Mouse (Mus musculus) MEL (cell line): ENCODE data around the gene Shoc2. TPM values are rescaled to one million over a fixed set of nuclear protein-coding genes. Genes with fewer than 3 reads are reported as not detected.
"Not testable (repeated sequence)": the region's sequence is repeated elsewhere in the genome, so short reads cannot be mapped to it uniquely, and the experiment has no call there.

ENCODE experiments used
- DNase-seq: peaks from one replicate; pipeline ENCODE4 v3.0.0; 2011; ENCODE audit warnings: low read depth, low spot score
- H3K27ac ChIP-seq: 2 replicates; pipeline ENCODE4 v1.5.1; 2012; ENCODE audit warnings: low read depth, mild to moderate bottlenecking, control low read depth, low read length, moderate library complexity; ENCODE audit not compliant: control insufficient read depth
- H3K27me3 ChIP-seq, 2 experiments: fragments of 150-350 bp in 1 of 2; sonication (generic) in 1 of 2; 2 replicates each; pipeline ENCODE4 v1.6.1; 2012; ENCODE audit warnings: low read length in 2 of 2, mild to moderate bottlenecking in 2 of 2, improper control_type of control experiment in 1 of 2, moderate library complexity in 1 of 2; ENCODE audit not compliant: insufficient read depth in 2 of 2, control insufficient read depth in 1 of 2
- H3K36me3 ChIP-seq, 2 experiments: 2 replicates each; pipeline ENCODE4 v1.6.1; 2012 to 2014; ENCODE audit warnings: low read length in 2 of 2, improper control_type of control experiment in 1 of 2, inconsistent platforms in 1 of 2, mild to moderate bottlenecking in 1 of 2; ENCODE audit not compliant: insufficient read depth in 2 of 2, control insufficient read depth in 1 of 2
- H3K4me1 ChIP-seq, 2 experiments: fragments of 150-350 bp in 1 of 2; sonication (generic) in 1 of 2; 2 replicates each; pipeline ENCODE4 v1.6.1; 2012; ENCODE audit warnings: low read length in 2 of 2, improper control_type of control experiment in 1 of 2, mild to moderate bottlenecking in 1 of 2; ENCODE audit not compliant: insufficient read depth in 2 of 2, control insufficient read depth in 1 of 2
- H3K4me3 ChIP-seq, 2 experiments: fragments of 150-350 bp in 1 of 2; sonication (generic) in 1 of 2; 2 replicates each; pipeline ENCODE4 v1.5.1; 2012; ENCODE audit warnings: low read depth in 2 of 2, low read length in 2 of 2, mild to moderate bottlenecking in 2 of 2, moderate library complexity in 2 of 2, control low read depth in 1 of 2, improper control_type of control experiment in 1 of 2; ENCODE audit not compliant: control insufficient read depth in 1 of 2, insufficient read depth in 1 of 2
- H3K79me2 ChIP-seq: 2 replicates; pipeline ENCODE4 v1.6.1; 2012; ENCODE audit warnings: mild to moderate bottlenecking, low read length, moderate library complexity; ENCODE audit not compliant: control insufficient read depth, poor library complexity, insufficient read depth
- H3K9ac ChIP-seq: 2 replicates; pipeline ENCODE4 v1.6.1; 2012; ENCODE audit warnings: low read depth, mild to moderate bottlenecking, control low read depth, low read length, moderate library complexity; ENCODE audit not compliant: control insufficient read depth, poor library complexity, severe bottlenecking
- H3K9me3 ChIP-seq: fragments of 150-350 bp; sonication (generic); replicated peaks from 2 replicates; pipeline ENCODE4 v1.6.1; 2012; ENCODE audit warnings: mild to moderate bottlenecking, low read length, improper control_type of control experiment, moderate library complexity; ENCODE audit not compliant: insufficient read depth
- BHLHE40 ChIP-seq: IDR thresholded peaks from 2 replicates; pipeline ENCODE4 v1.6.1; 2012; ENCODE audit warnings: low read depth, mild to moderate bottlenecking, inconsistent platforms, low read length, improper control_type of control experiment, borderline replicate concordance
- CHD1 ChIP-seq: IDR thresholded peaks from 2 replicates; pipeline ENCODE4 v1.6.1; 2012; ENCODE audit warnings: low read depth, mild to moderate bottlenecking, inconsistent platforms, low read length, improper control_type of control experiment
- CHD2 ChIP-seq: IDR thresholded peaks from 2 replicates; pipeline ENCODE4 v1.6.1; 2011; ENCODE audit warnings: low read length, improper control_type of control experiment
- CTCF ChIP-seq, 3 experiments: IDR thresholded peaks in 2 of 3; conservative IDR thresholded peaks in 1 of 3; 2 replicates each; pipeline ENCODE4 v1.5.1; 2011 to 2012; ENCODE audit warnings: low read length in 3 of 3, low read depth in 2 of 3, mild to moderate bottlenecking in 2 of 3, improper control_type of control experiment in 1 of 3, inconsistent platforms in 1 of 3, mixed read lengths in 1 of 3, moderate library complexity in 1 of 3; ENCODE audit not compliant: control insufficient read depth in 1 of 3, insufficient read depth in 1 of 3, poor library complexity in 1 of 3, severe bottlenecking in 1 of 3
- E2F4 ChIP-seq: IDR thresholded peaks from 2 replicates; pipeline ENCODE4 v1.6.1; 2011; ENCODE audit warnings: low read depth, low read length, improper control_type of control experiment, borderline replicate concordance
- ETS1 ChIP-seq: IDR thresholded peaks from 2 replicates; pipeline ENCODE4 v1.6.1; 2012; ENCODE audit warnings: low read depth, mild to moderate bottlenecking, inconsistent platforms, low read length, improper control_type of control experiment, moderate library complexity
- GABPA ChIP-seq: IDR thresholded peaks from 2 replicates; pipeline ENCODE4 v1.6.1; 2012; ENCODE audit warnings: low read depth, mild to moderate bottlenecking, inconsistent platforms, low read length, improper control_type of control experiment, moderate library complexity
- GATA1 ChIP-seq: IDR thresholded peaks from 2 replicates; pipeline ENCODE4 v1.6.1; 2011; ENCODE audit warnings: low read depth, low read length, improper control_type of control experiment
- HCFC1 ChIP-seq: IDR thresholded peaks from 2 replicates; pipeline ENCODE4 v1.6.1; 2012; ENCODE audit warnings: low read depth, mild to moderate bottlenecking, inconsistent platforms, low read length, improper control_type of control experiment, moderate library complexity
- JUND ChIP-seq: IDR thresholded peaks from 2 replicates; pipeline ENCODE4 v1.6.1; 2011; ENCODE audit warnings: low read depth, mild to moderate bottlenecking, improper control_type of control experiment, low read length
- KAT2A ChIP-seq: conservative IDR thresholded peaks from 2 replicates; pipeline ENCODE4 v1.6.1; 2012; ENCODE audit warnings: low read depth, low read length, improper control_type of control experiment, inconsistent platforms
- MAFK ChIP-seq: IDR thresholded peaks from 2 replicates; pipeline ENCODE4 v1.6.1; 2011; ENCODE audit warnings: low read depth, mild to moderate bottlenecking, low read length, improper control_type of control experiment, borderline replicate concordance
- MAZ ChIP-seq: IDR thresholded peaks from 2 replicates; pipeline ENCODE4 v1.6.1; 2012; ENCODE audit warnings: low read depth, mild to moderate bottlenecking, inconsistent platforms, low read length, improper control_type of control experiment
- MEF2A ChIP-seq: IDR thresholded peaks from 2 replicates; pipeline ENCODE4 v1.6.1; 2014; ENCODE audit warnings: low read depth, mild to moderate bottlenecking, inconsistent platforms, low read length, improper control_type of control experiment; ENCODE audit not compliant: poor library complexity, insufficient replicate concordance, severe bottlenecking; ENCODE audit errors: extremely low read depth
- MYB ChIP-seq: IDR thresholded peaks from 2 replicates; pipeline ENCODE4 v1.6.1; 2011; ENCODE audit warnings: mild to moderate bottlenecking, low read depth, low read length, improper control_type of control experiment
- NELFE ChIP-seq: IDR thresholded peaks from 2 replicates; pipeline ENCODE4 v1.6.1; 2011; ENCODE audit warnings: low read depth, low read length, improper control_type of control experiment
- POLR2AphosphoS2 ChIP-seq: IDR thresholded peaks from 2 replicates; pipeline ENCODE4 v1.6.1; 2011; ENCODE audit warnings: low read length, improper control_type of control experiment
- RCOR1 ChIP-seq: IDR thresholded peaks from 2 replicates; pipeline ENCODE4 v1.6.1; 2012; ENCODE audit warnings: low read depth, mild to moderate bottlenecking, inconsistent platforms, low read length, improper control_type of control experiment
- SIN3A ChIP-seq: IDR thresholded peaks from 2 replicates; pipeline ENCODE4 v1.6.1; 2012; ENCODE audit warnings: low read length, improper control_type of control experiment, inconsistent platforms
- SMC3 ChIP-seq: IDR thresholded peaks from 2 replicates; pipeline ENCODE4 v1.6.1; 2011; ENCODE audit warnings: low read depth, low read length, improper control_type of control experiment
- TAL1 ChIP-seq: IDR thresholded peaks from 2 replicates; pipeline ENCODE4 v1.6.1; 2012; ENCODE audit warnings: mild to moderate bottlenecking, inconsistent platforms, low read length, moderate library complexity, mixed read lengths
- TBP ChIP-seq: IDR thresholded peaks from 2 replicates; pipeline ENCODE4 v1.8.0; 2011; ENCODE audit warnings: low read depth, low read length, improper control_type of control experiment
- TCF12 ChIP-seq: IDR thresholded peaks from 2 replicates; pipeline ENCODE4 v1.6.1; 2014; ENCODE audit warnings: low read depth, mild to moderate bottlenecking, inconsistent platforms, low read length, improper control_type of control experiment, moderate library complexity
- UBTF ChIP-seq: IDR thresholded peaks from 2 replicates; pipeline ENCODE4 v1.6.1; 2012; ENCODE audit warnings: low read depth, mild to moderate bottlenecking, inconsistent platforms, low read length, improper control_type of control experiment, moderate library complexity, borderline replicate concordance; ENCODE audit not compliant: insufficient read depth
- USF1 ChIP-seq: IDR thresholded peaks from 2 replicates; pipeline ENCODE4 v1.6.1; 2014; ENCODE audit warnings: low read depth, mild to moderate bottlenecking, inconsistent platforms, low read length, improper control_type of control experiment, moderate library complexity
- USF2 ChIP-seq, 2 experiments: IDR thresholded peaks; 2 replicates each; pipeline ENCODE4 v1.6.1; 2011 to 2012; ENCODE audit warnings: improper control_type of control experiment in 2 of 2, low read length in 2 of 2, borderline replicate concordance in 1 of 2, inconsistent platforms in 1 of 2, low read depth in 1 of 2, mild to moderate bottlenecking in 1 of 2; ENCODE audit not compliant: insufficient read depth in 1 of 2
- ZKSCAN1 ChIP-seq: IDR thresholded peaks from 2 replicates; pipeline ENCODE4 v1.6.1; 2012; ENCODE audit warnings: low read depth, mild to moderate bottlenecking, inconsistent platforms, low read length, improper control_type of control experiment, moderate library complexity
- ZMIZ1 ChIP-seq: IDR thresholded peaks from 2 replicates; pipeline ENCODE4 v1.6.1; 2012; ENCODE audit warnings: low read depth, mild to moderate bottlenecking, inconsistent platforms, low read length, improper control_type of control experiment, moderate library complexity
- ZNF384 ChIP-seq: IDR thresholded peaks from 2 replicates; pipeline ENCODE4 v1.6.1; 2012; ENCODE audit warnings: low read depth, mild to moderate bottlenecking, inconsistent platforms, low read length, improper control_type of control experiment
- polyA plus RNA-seq, 2 experiments: library from polyadenylated mRNA; stranded (reverse) in 1 of 2; unstranded in 1 of 2; fragments of >175 nt in 1 of 2; fragments of >200 nt in 1 of 2; gene quantifications; 2 replicates each; pipeline versions ENCODE4 v1.2.1 to v1.2.4; 2012; ENCODE audit warnings: low replicate concordance in 2 of 2, low read depth in 1 of 2; ENCODE audit not compliant: insufficient read length in 2 of 2, insufficient read depth in 1 of 2, missing spikeins in 1 of 2
- total RNA-seq: library from RNA; depleted of rRNA; stranded (reverse); fragments of 300-350 nt; gene quantifications from 2 replicates; pipeline ENCODE4 v1.2.3, GENCODE M21; 2012

Shoc2 gene
- total and polyA plus RNA-seq, 3 experiments: 33.4 to 55.6 TPM; not detected in 1

- not testable (repeated sequence) for DNase-seq, H3K9ac ChIP-seq, H3K27me3 ChIP-seq, H3K9me3 ChIP-seq
- TF ChIP-seq ZNF384 (peak; percentile 86), CHD1 (0 out of 2 replicates have a peak, but pooled peaks have one; percentile 8)
- peaks cover 3 to 37% of the 10 kb centered on the region in 2 experiments; a peak in 3 of 4 replicates for H3K4me1 ChIP-seq
- H3K27ac ChIP-seq: peak overlapping the region; percentile 85; the same call in 1 of the 2 replicates
- peaks cover 17% of the 10 kb centered on the region for H3K79me2 ChIP-seq
- peaks cover 3 to 42% of the 10 kb centered on the region in 2 experiments; a peak in 3 of 4 replicates for H3K36me3 ChIP-seq
- peak overlapping the region in 1 of 2 experiments; percentile 23; a peak in 2 of 4 replicates for H3K4me3 ChIP-seq
These were observed 20.2 kb downstream of the Shoc2 start for GRCm38 (mm10) chr19:53964347-53964746.

- peak overlapping the region; percentile 45 for H3K9ac ChIP-seq
- H3K27me3 ChIP-seq: no peaks in the 10 kb centered on the region
- DNase-seq: peak; percentile 91
- H3K27ac ChIP-seq: peak overlapping the region; percentile 85
- H3K36me3 ChIP-seq: peaks cover 3 to 46% of the 10 kb centered on the region in 2 experiments; a peak in 3 of 4 replicates
- peak overlapping the region; percentile 14 to 40 for H3K4me3 ChIP-seq
- no peaks in the 10 kb centered on the region for H3K9me3 ChIP-seq
- H3K4me1 ChIP-seq: peaks cover 3 to 44% of the 10 kb centered on the region in 2 experiments; a peak in 3 of 4 replicates
- peaks cover 19% of the 10 kb centered on the region for H3K79me2 ChIP-seq
- TF ChIP-seq E2F4 (no peak), TBP (peak; percentile 92), GATA1 (peak; percentile 99), USF1 (peak; percentile 86), HCFC1 (peak; percentile 70), CHD1 (no peak; the same call in 1 of the 2 replicates), MAZ (0 out of 2 replicates have a peak, but pooled peaks have one; percentile 54), UBTF (no peak), TCF12 (peak; percentile 97), CHD2 (no peak; the same call in 1 of the 2 replicates), MEF2A (peak; percentile 79; the same call in 1 of the 2 replicates), MAFK (peak; percentile 71; the same call in 1 of the 2 replicates), CTCF (IDR thresholded peaks at IDR 0.05 in 2 of 3, conservative IDR thresholded peaks at IDR 0.05 in 1 of 3; ENCODE audit: control insufficient read depth in 1 of 3, insufficient read depth in 1 of 3, low read depth in 2 of 3, low read length in 3 of 3, poor library complexity in 1 of 3, severe bottlenecking in 1 of 3) (no peak), MYB (peak; percentile 93), KAT2A (peak; percentile 52; the same call in 1 of the 2 replicates), JUND (peak; percentile 81), SIN3A (peak; percentile 98), RCOR1 (peak; percentile 96), SMC3 (peak; percentile 10; the same call in 1 of the 2 replicates), ZMIZ1 (no peak), BHLHE40 (peak; percentile 91), ETS1 (peak; percentile 94), TAL1 (peak; percentile 57), POLR2AphosphoS2 (no peak), USF2 (IDR thresholded peaks at IDR 0.05; ENCODE audit: borderline replicate concordance in 1 of 2, insufficient read depth in 1 of 2, low read depth in 1 of 2, low read length in 2 of 2) (no peak), GABPA (no peak), ZKSCAN1 (no peak; the same call in 1 of the 2 replicates), NELFE (no peak)
These were observed 21.0 kb downstream of the Shoc2 start for GRCm38 (mm10) chr19:53964910-53965633.
